Mouse (Mus musculus) myocyte (in vitro differentiated cells): ENCODE data around the gene Frem1.

ENCODE experiments used
- CEBPB ChIP-seq: IDR thresholded peaks from 2 replicates; pipeline ENCODE4 v1.6.1; 2011; ENCODE audit warnings: mild to moderate bottlenecking, moderate library complexity; ENCODE audit not compliant: poor library complexity, insufficient read depth, severe bottlenecking
- MYOD1 ChIP-seq, 3 experiments: IDR thresholded peaks; one replicate each; pipeline ENCODE4 v1.6.1; 2011; ENCODE audit warnings: control low read depth in 2 of 3, low read depth in 2 of 3, mild to moderate bottlenecking in 2 of 3, moderate library complexity in 1 of 3; ENCODE audit not compliant: insufficient read length in 2 of 3, control insufficient read depth in 1 of 3
- MYOG ChIP-seq, 3 experiments: IDR thresholded peaks; one replicate each; pipeline ENCODE4 v1.6.1; 2011; ENCODE audit warnings: control low read depth in 2 of 3, low read depth in 2 of 3, mild to moderate bottlenecking in 2 of 3; ENCODE audit not compliant: insufficient read length in 2 of 3, control insufficient read depth in 1 of 3, insufficient read depth in 1 of 3
- POLR2A ChIP-seq: IDR thresholded peaks from one replicate; pipeline ENCODE4 v1.6.1; 2011; ENCODE audit warnings: low read depth, mild to moderate bottlenecking, control low read depth, moderate library complexity; ENCODE audit not compliant: insufficient read length
- TCF12 ChIP-seq: IDR thresholded peaks from one replicate; pipeline ENCODE4 v1.6.1; 2011; ENCODE audit warnings: mild to moderate bottlenecking, control low read depth; ENCODE audit not compliant: poor library complexity, insufficient read depth, severe bottlenecking
- USF1 ChIP-seq: IDR thresholded peaks from one replicate; pipeline ENCODE4 v1.6.1; 2011; ENCODE audit warnings: low read depth, mild to moderate bottlenecking, control low read depth, moderate library complexity

GRCm38 (mm10) chr4:82933698-82934210, 118.4 kb downstream of the Frem1 start:
- TF ChIP-seq USF1 (no peak), POLR2A (no peak), CEBPB (no peak), TCF12 (no peak), MYOG (IDR thresholded peaks at IDR 0.05; ENCODE audit: control insufficient read depth in 1 of 3, insufficient read depth in 1 of 3, insufficient read length in 2 of 3, low read depth in 2 of 3) (no peak), MYOD1 (IDR thresholded peaks at IDR 0.05; ENCODE audit: control insufficient read depth in 1 of 3, insufficient read length in 2 of 3, low read depth in 2 of 3) (no peak)
